Mouse (Mus musculus) heart, embryonic 14.5 days (tissue): ENCODE results near the gene Pcgf3. TPM values are rescaled to one million over a fixed set of nuclear protein-coding genes. Genes with fewer than 3 reads are reported as not detected.

Experiments
- ATAC-seq: fragments of 200-750 bp; cut with Nextera tagmentation; 2 replicates; pipeline ENCODE4 v1.8.0; 2017; ENCODE audit warnings: low read depth, moderate TSS enrichment; ENCODE audit not compliant: insufficient number of reproducible peaks, insufficient read depth, low FRiP score
- H3K27ac ChIP-seq, 2 experiments: fragments of 200-500 bp in 1 of 2; fragments of 300-500 bp in 1 of 2; sonication (generic) in 1 of 2; replicated peaks in 1 of 2; 2 replicates each; pipeline ENCODE4 v1.5.1; 2012 to 2014; ENCODE audit warnings: low read depth in 2 of 2, low read length in 2 of 2, control low read depth in 1 of 2, mild to moderate bottlenecking in 1 of 2, mixed read lengths in 1 of 2; ENCODE audit not compliant: control insufficient read depth in 1 of 2, insufficient read depth in 1 of 2
- H3K27me3 ChIP-seq: fragments of 300-500 bp; sonication (generic); 2 replicates; pipeline ENCODE4 v1.6.1; 2014; ENCODE audit warnings: mild to moderate bottlenecking, low read length, control low read depth; ENCODE audit not compliant: control insufficient read depth, insufficient read depth
- H3K36me3 ChIP-seq: fragments of 300-500 bp; sonication (generic); 2 replicates; pipeline ENCODE4 v1.6.1; 2014; ENCODE audit warnings: mild to moderate bottlenecking, control low read depth, low read length, mixed read lengths; ENCODE audit not compliant: control insufficient read depth, insufficient read depth
- H3K4me1 ChIP-seq, 2 experiments: fragments of 200-500 bp in 1 of 2; fragments of 300-500 bp in 1 of 2; sonication (generic) in 1 of 2; 2 replicates each; pipeline ENCODE4 v1.6.1; 2012 to 2014; ENCODE audit warnings: low read length in 2 of 2, control low read depth in 1 of 2, mixed read lengths in 1 of 2; ENCODE audit not compliant: control insufficient read depth in 2 of 2, insufficient read depth in 2 of 2
- H3K4me2 ChIP-seq: fragments of 300-500 bp; sonication (generic); 2 replicates; pipeline ENCODE4 v1.6.1; 2014; ENCODE audit warnings: mild to moderate bottlenecking, low read length
- H3K4me3 ChIP-seq, 2 experiments: fragments of 200-500 bp in 1 of 2; fragments of 300-500 bp in 1 of 2; sonication (generic) in 1 of 2; 2 replicates each; pipeline ENCODE4 v1.5.1; 2012 to 2014; ENCODE audit warnings: low read length in 2 of 2, mild to moderate bottlenecking in 2 of 2, control low read depth in 1 of 2, low read depth in 1 of 2, moderate library complexity in 1 of 2; ENCODE audit not compliant: control insufficient read depth in 1 of 2, insufficient read depth in 1 of 2
- H3K9ac ChIP-seq: fragments of 300-500 bp; sonication (generic); 2 replicates; pipeline ENCODE4 v1.6.1; 2014; ENCODE audit warnings: mild to moderate bottlenecking, low read length
- H3K9me3 ChIP-seq: fragments of 300-500 bp; sonication (generic); 2 replicates; pipeline ENCODE4 v1.6.1; 2016; ENCODE audit warnings: low read length, control low read depth; ENCODE audit not compliant: control insufficient read depth
- WGBS: fragments of 180-500 bp; shearing (Covaris S2); extraction: QIAGEN DNeasy Blood & Tissue Kit; methylation state at CpG from one replicate; pipeline ENCODE4 v1.1.7; 2014; 5-methylcytosine and 5-hydroxymethylcytosine counted together
- polyA plus RNA-seq: library from polyadenylated mRNA; unstranded; fragments of >200 nt; fragmentation: Nextera tagmentation; extraction: Ambion mirVana; gene quantifications from 2 replicates; pipeline ENCODE4 v1.2.1, GENCODE M21; 2014

Pcgf3 gene
- polyA plus RNA-seq, 1 experiment from 2014 or later = 26.8 TPM

DNA sequence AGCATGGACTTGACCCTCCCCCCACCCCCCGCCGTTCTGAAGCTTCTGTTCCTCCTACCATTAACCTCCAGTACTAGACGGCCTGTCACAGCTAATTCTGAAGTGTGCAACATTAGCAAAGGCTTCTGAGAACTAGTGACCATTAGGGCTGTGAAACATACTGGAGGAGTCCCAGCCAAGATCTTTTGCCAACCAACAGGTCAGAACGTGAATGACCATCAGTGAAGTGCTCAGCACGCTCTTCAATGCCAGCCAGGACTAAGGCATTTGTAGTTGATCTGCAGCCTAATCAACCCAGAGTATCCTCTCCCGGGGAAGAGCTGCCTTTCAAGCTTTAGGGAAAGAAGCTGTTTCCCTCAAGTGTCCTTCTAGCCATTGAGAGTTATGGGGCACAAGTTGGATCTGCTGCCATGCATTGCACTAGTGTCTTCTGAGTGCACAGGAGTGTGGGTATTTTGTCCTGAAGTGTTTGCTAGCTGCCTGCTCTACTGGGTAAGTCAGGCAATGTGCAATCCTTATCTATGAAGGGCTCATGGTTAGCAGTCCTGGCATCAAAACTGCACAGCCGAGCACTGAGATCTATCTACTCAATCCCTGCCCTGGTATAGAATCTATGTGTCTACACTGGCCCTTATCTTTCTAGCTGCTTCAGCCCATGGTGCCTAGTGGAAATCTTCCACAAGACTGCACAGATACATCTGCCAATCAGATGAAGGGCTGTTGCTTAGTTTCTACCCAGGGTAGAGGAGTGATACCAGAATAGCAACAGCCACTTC lies 82.7 kb downstream of the Pcgf3 start:
- Histone ChIP-seq H3K4me1 (no peaks in the 10 kb centered on the region), H3K4me3 (no peak overlapping the region), H3K27me3 (peaks cover 10% of the 10 kb centered on the region; the same call in 1 of the 2 replicates), H3K9me3 (no peaks in the 10 kb centered on the region), H3K36me3 (no peaks in the 10 kb centered on the region), H3K4me2 (no peak overlapping the region), H3K9ac (no peak overlapping the region), H3K27ac (no peak overlapping the region)
- 48% methylated on average over 7 of the region's 7 CpGs for WGBS
- ATAC-seq = no peak

DNA sequence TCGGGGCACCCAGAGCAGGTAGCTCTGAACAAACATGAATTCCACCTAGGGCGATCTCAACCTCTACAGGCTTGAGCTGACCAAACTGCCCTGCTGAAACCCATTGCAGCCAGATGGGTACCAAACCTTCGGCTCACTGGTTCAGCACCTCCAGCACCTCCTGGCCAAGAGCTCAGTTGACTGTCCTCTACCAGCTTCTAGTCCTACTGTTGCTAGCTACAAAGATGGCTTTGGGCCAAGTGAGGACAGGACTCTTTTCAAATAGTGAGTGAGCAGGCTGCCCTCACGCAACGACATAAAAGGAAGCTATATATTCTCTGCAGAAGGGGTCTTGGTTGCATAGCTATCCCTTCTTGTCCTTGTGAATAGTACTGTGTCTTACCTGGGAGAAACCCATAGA lies 86.6 kb downstream of the Pcgf3 start:
- Histone ChIP-seq H3K36me3 (no peaks in the 10 kb centered on the region), H3K4me2 (no peak overlapping the region), H3K27ac (no peak overlapping the region), H3K9me3 (no peaks in the 10 kb centered on the region), H3K4me1 (peaks cover 4 to 11% of the 10 kb centered on the region in 2 experiments; a peak in 3 of 4 replicates), H3K9ac (no peak overlapping the region), H3K4me3 (no peak overlapping the region), H3K27me3 (peaks cover 42% of the 10 kb centered on the region)
- 86% methylated on average over 5 of the region's 5 CpGs for WGBS
- no peak for ATAC-seq

DNA sequence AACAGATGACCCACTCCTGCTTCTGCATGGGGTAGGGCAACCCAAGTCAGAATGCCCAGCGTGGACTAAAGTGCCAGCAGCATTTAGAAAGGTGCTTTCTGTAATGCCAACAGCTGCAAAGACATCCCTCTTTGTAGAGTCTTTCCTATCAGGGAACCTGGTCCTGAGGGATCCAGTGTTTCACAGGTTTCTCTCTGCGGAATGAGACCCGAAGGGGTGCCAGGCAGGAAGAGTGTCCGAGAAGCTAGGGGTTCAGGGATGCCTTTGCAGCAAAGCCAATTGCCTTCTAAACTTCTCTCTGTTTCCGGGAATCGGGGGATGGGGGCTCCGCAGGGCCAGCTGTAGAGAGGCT lies 88.1 kb downstream of the Pcgf3 start:
- Histone ChIP-seq H3K9ac (no peak overlapping the region), H3K4me3 (peak overlapping the region in 1 of 2 experiments; percentile 29; a peak in 2 of 4 replicates), H3K9me3 (no peaks in the 10 kb centered on the region), H3K4me2 (peak overlapping the region; percentile 66), H3K4me1 (peaks cover 4 to 11% of the 10 kb centered on the region in 2 experiments; a peak in 3 of 4 replicates), H3K27me3 (peaks cover 42% of the 10 kb centered on the region), H3K36me3 (no peaks in the 10 kb centered on the region), H3K27ac (no peak overlapping the region)
- 10% methylated on average over 7 of the region's 7 CpGs for WGBS
- no peak for ATAC-seq

DNA sequence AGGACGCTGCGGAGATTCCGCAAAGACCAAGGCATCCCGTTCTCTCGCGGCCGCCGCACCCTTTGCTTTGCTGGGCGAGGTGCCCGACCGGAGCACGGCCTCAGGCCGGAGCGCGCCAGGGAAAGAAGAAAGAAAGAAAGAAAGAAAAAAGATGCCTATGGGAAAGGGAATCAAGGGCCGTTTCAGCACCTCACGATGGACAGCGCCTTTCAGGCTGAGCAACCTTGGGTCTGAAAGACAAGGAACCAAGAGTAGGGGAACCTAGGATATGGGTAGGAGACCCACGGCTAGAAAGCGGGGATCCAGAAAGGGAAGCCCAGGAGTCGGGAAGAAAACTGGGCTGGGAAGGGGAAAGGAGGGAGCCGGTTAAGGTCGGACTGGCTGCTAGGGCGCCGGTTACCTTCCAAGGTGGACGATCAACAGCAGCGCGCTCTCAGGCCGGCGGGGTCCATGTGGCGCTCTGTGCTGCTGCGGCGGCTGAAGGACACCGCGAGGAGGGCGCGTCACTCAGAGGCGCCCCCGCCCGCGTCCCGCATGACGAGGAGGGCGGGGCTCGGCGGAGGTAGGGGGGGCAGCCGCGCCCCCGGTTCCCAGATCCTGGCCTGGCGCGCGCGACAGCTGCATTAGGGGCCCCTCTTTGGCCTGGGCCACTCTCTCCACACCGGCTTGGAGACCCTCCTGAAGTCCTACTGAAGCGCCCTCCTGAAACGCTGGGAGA lies 88.6 kb downstream of the Pcgf3 start, which contains the start of gene Cplx1:
Cplx1 (minus strand) TSS at position 536 of the 718 bp plus-strand sequence.
- Histone ChIP-seq H3K4me1 (peaks cover 4 to 11% of the 10 kb centered on the region in 2 experiments; a peak in 3 of 4 replicates), H3K36me3 (no peaks in the 10 kb centered on the region), H3K4me2 (peak within 1 kb of the TSS; percentile 66), H3K27me3 (peaks cover 42% of the 10 kb centered on the region), H3K9ac (no peak within 1 kb of the TSS), H3K27ac (no peak within 1 kb of the TSS), H3K4me3 (peak within 1 kb of the TSS; percentile 19 to 29), H3K9me3 (no peaks in the 10 kb centered on the region)
- WGBS = under 1% methylated on average over 55 of the region's 56 CpGs
- ATAC-seq = no peak

DNA sequence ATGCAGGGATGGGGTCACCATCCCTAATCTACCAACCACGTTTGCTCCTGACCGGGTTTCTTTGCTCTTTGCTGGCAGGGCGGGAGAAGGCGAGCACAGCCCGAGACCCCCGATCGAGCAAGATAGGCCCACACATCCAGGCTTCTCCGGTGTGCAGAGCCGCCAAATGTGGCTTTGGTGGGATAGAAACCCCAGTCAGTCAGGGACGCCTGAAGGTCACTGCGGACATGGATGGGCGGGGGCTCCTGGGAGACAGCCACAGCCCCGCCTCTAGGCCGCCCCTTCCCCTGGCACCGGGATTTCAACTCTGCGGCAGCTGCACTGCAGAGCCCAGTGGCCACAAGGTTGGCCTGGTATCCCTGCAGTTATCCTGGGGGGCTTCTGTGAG lies 89.2 kb downstream of the Pcgf3 start:
- no peak overlapping the region for H3K27ac ChIP-seq
- H3K4me2 ChIP-seq = peak overlapping the region; percentile 66
- WGBS = 1% methylated on average over 16 of the region's 16 CpGs
- no peaks in the 10 kb centered on the region for H3K36me3 ChIP-seq
- no peak overlapping the region for H3K9ac ChIP-seq
- H3K4me3 ChIP-seq = peak overlapping the region; percentile 19 to 29; a peak in 3 of 4 replicates
- peaks cover 4 to 11% of the 10 kb centered on the region in 2 experiments; a peak in 3 of 4 replicates for H3K4me1 ChIP-seq
- H3K9me3 ChIP-seq = no peaks in the 10 kb centered on the region
- H3K27me3 ChIP-seq = peaks cover 42% of the 10 kb centered on the region
- no peak for ATAC-seq

DNA sequence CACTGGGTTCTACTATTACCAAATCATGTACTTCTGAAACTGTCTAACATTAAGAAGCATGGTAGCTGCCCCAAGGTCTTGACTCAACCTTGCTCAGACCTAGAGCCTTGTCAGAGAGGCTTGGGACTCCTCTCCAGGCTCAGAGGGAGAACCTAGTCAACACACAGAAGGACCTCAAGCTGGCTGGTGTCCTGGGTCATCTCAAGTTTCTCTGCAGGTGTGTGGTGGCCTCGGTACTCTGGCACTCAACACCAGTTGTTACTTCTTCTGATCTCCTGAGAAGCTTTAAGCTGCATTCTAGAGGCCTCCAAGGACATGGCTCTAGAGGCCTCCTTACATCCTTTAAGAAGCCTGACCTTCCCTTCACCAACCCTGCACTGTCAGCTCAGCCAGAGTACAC lies 93.0 kb downstream of the Pcgf3 start:
- Histone ChIP-seq H3K4me1 (peaks cover 4 to 11% of the 10 kb centered on the region in 2 experiments; a peak in 3 of 4 replicates), H3K4me2 (no peak overlapping the region), H3K9ac (no peak overlapping the region), H3K27me3 (peaks cover 29% of the 10 kb centered on the region), H3K9me3 (no peaks in the 10 kb centered on the region), H3K36me3 (no peaks in the 10 kb centered on the region), H3K27ac (no peak overlapping the region), H3K4me3 (no peak overlapping the region)
- 63% methylated on average over 1 of the region's 1 CpGs for WGBS
- ATAC-seq = no peak
